Mouse (Mus musculus) cerebellum, adult 2 months (tissue): ENCODE results near the gene Ehbp1l1. TPM values are rescaled to one million over a fixed set of nuclear protein-coding genes. Genes with fewer than 3 reads are reported as not detected.

Source experiments
- DNase-seq, 2 experiments: peaks; one replicate each; pipeline ENCODE4 v3.0.0; 2021
- H3K27ac ChIP-seq: fragments of 200-500 bp; 2 replicates; pipeline ENCODE4 v1.5.1; 2012; ENCODE audit warnings: low read length, control low read depth, inconsistent platforms; ENCODE audit not compliant: insufficient read depth
- H3K27me3 ChIP-seq: fragments of 200-500 bp; 2 replicates; pipeline ENCODE4 v1.6.1; 2012; ENCODE audit warnings: inconsistent platforms, mild to moderate bottlenecking, low read length, moderate library complexity; ENCODE audit not compliant: control insufficient read depth, insufficient read depth
- H3K4me1 ChIP-seq: fragments of 200-500 bp; 2 replicates; pipeline ENCODE4 v1.6.1; 2011; ENCODE audit warnings: low read length; ENCODE audit not compliant: control insufficient read depth, insufficient read depth
- H3K4me3 ChIP-seq: fragments of 200-500 bp; replicated peaks from 2 replicates; pipeline ENCODE3; 2011; ENCODE audit warnings: mild to moderate bottlenecking, low read depth, low read length, control low read depth; ENCODE audit not compliant: insufficient read depth
- CTCF ChIP-seq: fragments of 200-500 bp; IDR thresholded peaks from 2 replicates; pipeline ENCODE4 v1.5.1; 2011; ENCODE audit warnings: low read depth, mild to moderate bottlenecking, control low read depth, low read length, moderate library complexity, borderline replicate concordance; ENCODE audit not compliant: insufficient read depth
- POLR2A ChIP-seq: fragments of 200-500 bp; IDR thresholded peaks from 2 replicates; pipeline ENCODE4 v1.6.1; 2011; ENCODE audit warnings: low read length, control low read depth, borderline replicate concordance; ENCODE audit not compliant: insufficient read depth
- WGBS: fragments of 180-500 bp; shearing (Covaris S2); methylation state at CpG from one replicate; pipeline ENCODE4 v1.1.7; 2018; 5-methylcytosine and 5-hydroxymethylcytosine counted together
- polyA plus RNA-seq: library from polyadenylated mRNA; depleted of rRNA; stranded (reverse); fragments of >200 nt; gene quantifications from 2 replicates; pipeline ENCODE4 v1.2.3, GENCODE M21; 2012

Ehbp1l1 gene
- polyA plus RNA-seq, 1 experiment: 13.1 TPM

DNA sequence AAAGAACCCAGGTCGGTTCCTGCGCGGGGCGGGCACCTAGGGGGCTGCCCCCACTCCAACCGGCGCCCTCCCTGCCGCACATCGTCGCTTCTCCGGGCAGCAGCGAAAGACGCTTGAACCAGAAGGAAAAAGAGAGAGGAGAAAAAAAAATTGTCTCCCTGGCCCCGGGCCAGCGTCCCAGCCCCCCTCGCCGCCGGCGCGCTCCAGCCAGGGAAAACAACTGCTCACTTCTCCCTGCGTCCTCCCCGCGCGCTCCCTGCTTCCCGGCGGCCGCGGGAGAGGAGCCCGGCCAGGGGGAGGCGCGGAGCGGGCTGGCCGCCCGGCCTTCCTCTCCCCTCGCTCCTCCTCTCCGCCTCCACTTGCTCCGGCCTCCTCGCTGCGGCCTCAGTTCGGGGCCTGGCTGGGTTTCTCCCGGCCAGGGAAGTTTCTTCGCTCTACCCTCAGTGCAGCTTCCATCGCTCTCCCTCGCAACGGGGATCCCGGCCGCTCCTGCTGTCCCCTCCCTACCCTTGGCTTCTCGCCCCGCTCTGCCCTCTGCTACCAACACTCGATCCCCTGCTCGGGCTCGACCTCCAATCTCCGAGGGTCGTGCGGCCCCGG is 15.6 kb upstream of the Ehbp1l1 start:
- peak; percentile 83 to 85 for DNase-seq
- Histone ChIP-seq H3K27ac (peak overlapping the region; percentile 83), H3K27me3 (no peaks in the 10 kb centered on the region), H3K4me3 (peak overlapping the region; percentile 77), H3K4me1 (peaks cover 29% of the 10 kb centered on the region)
- TF ChIP-seq POLR2A: no peak
- TF ChIP-seq CTCF: no peak
- under 1% methylated on average over 53 of the region's 55 CpGs for WGBS

DNA sequence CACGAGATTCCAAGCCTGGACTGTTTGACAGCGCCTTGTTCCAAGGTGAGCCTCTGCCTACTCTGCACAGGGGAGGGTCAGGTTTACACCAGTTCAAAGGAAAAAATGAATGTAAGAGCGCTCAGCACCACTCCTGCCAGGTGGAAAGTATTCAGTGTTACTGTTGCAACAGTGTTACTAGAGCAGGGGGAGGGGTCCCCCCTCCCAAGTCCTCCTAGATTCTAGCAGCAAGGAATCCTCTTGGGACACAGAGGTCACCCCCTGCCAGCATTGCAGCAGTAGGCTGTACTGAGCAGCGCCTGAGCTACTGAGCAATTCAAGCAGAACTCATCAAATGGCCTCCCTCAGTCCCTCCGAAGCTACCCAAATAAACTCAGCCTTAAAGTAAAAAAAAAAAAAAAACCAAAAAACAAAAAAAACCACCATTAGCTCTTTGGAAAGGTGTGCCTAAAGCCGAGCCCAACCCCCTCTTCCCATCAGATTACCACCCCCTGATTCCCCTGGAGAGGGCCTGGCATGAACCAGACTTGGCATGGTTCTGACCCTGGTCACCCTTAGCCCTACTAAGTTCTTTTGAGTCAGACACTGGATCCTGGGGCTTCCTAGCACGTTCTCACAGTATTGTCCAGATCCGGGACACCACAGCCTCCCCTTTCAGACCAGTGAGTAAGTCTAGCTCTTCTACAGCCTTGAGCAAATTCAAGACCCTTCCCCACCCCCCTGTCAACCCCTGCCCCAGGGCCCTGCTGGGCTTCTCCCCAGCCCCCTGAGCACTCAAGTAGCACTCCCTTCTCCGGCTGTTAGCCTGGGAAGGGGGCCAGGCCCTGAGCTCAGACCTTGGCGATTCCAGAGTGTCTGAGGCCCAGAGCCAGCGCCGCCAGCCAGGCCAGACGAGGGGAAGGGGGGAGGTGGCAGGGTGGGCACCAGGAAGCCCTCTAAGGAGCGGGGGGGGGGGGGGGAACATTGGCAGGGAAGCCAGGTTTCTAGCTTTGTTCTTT is 14.5 kb upstream of the Ehbp1l1 start, which contains the start of gene Ltbp3:
Gene Ltbp3, plus strand, starts transcription at position 585 of the 998 bp plus-strand sequence.
- Histone ChIP-seq H3K27me3 (no peaks in the 10 kb centered on the region), H3K4me3 (peak within 1 kb of the TSS; percentile 77), H3K4me1 (peaks cover 29% of the 10 kb centered on the region), H3K27ac (peak within 1 kb of the TSS; percentile 83)
- 25% methylated on average over 14 of the region's 14 CpGs for WGBS
- TF ChIP-seq POLR2A: no peak
- TF ChIP-seq CTCF: no peak
- peak; percentile 77 to 81 for DNase-seq

DNA sequence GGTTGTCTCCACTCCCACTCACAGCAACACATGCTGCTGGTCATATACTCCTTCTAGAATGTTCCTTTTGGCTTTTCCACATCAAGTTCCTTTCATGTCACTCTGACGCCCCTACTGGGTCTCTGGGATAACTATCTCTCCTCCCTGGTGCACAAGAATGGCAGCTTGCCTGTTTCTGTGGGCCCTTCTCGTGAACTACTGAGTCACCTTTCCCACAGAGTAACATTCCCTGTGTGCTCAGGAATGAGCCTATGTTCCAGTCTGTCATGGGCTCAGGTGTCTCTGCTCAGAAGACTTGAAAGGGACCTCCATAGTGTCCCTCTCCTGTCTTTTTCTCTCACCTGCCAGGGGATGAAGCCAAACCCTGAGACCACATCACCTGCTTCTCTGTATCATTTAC is 13.3 kb upstream of the Ehbp1l1 start:
- no peak for TF ChIP-seq CTCF
- no peak for TF ChIP-seq POLR2A
- Histone ChIP-seq H3K27me3 (no peaks in the 10 kb centered on the region), H3K4me1 (peaks cover 22% of the 10 kb centered on the region), H3K27ac (no peak overlapping the region), H3K4me3 (no peak overlapping the region)
- whole genome bisulfite sequencing: 80% methylated on average over 2 of the region's 2 CpGs
- no peak for DNase-seq

DNA sequence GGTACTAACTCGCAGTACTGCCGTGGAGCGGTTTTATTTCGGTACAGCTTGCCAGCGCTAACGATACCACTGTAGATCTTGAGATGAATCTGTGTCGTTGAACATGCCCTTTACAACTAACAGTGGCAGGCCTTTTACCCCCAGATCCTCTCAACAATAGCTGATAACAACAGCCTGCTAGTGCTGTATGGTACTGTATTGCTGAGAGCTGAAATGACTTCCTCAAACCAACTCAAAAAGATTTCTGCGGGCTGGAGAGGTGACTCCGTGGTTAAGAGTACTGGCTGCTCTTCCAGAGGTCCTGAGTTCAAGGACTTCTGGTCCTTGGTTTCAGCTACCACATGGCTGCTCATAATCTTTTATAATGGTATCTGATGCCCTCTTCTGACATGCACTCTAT is 8.2 kb upstream of the Ehbp1l1 start:
- Histone ChIP-seq H3K4me1 (peaks cover 5% of the 10 kb centered on the region; the same call in 1 of the 2 replicates), H3K4me3 (no peak overlapping the region)

DNA sequence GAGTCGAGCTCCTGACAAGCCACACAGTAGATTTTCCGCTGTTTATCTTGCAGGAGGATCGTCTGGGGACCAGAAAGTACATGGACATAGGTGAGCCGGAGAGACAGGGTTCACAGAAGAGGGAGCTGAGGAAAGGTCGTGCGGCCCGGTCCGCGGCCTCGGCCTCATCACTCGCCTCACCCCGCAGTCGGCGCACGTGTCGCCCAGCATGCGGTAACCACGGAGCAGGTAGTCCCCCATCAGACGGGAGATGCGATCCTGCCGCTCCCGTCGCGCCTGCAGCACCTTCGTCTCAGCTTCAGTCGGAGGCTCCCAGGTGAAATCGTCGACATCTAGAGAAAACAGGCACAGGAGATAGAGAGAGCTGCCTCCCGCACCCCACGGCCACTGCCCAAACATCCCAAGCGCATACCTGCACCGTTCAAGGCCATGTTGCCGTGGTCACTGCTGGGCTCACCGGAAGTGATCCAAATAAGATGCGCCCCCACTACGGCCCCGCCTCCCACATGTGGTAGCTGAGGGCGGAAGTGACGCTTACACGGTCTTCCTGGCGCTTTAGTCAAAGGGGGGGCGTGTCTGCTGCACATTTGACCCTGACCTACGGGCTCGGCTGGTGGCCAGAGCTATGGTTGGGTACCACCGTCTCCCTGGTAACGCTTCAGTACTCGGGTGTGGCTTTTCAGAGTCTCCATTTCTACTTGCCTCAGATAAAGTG is 5.3 kb upstream of the Ehbp1l1 start:
- Histone ChIP-seq H3K27ac (peak overlapping the region; percentile 15; the same call in 1 of the 2 replicates), H3K27me3 (no peaks in the 10 kb centered on the region), H3K4me3 (peak overlapping the region; percentile 80), H3K4me1 (peaks cover 13% of the 10 kb centered on the region; the same call in 1 of the 2 replicates)
- WGBS: under 1% methylated on average over 47 of the region's 47 CpGs
- peak; percentile 93 for DNase-seq
- TF ChIP-seq POLR2A (peak; percentile 95), CTCF (no peak)

More for the DNA sequence above, 8.2 kb upstream of the Ehbp1l1 start:
- DNase-seq: no peak
- Histone ChIP-seq H3K27me3 (no peaks in the 10 kb centered on the region), H3K27ac (no peak overlapping the region)
- TF ChIP-seq POLR2A (no peak), CTCF (no peak)
- WGBS: 76% methylated on average over 9 of the region's 9 CpGs

DNA sequence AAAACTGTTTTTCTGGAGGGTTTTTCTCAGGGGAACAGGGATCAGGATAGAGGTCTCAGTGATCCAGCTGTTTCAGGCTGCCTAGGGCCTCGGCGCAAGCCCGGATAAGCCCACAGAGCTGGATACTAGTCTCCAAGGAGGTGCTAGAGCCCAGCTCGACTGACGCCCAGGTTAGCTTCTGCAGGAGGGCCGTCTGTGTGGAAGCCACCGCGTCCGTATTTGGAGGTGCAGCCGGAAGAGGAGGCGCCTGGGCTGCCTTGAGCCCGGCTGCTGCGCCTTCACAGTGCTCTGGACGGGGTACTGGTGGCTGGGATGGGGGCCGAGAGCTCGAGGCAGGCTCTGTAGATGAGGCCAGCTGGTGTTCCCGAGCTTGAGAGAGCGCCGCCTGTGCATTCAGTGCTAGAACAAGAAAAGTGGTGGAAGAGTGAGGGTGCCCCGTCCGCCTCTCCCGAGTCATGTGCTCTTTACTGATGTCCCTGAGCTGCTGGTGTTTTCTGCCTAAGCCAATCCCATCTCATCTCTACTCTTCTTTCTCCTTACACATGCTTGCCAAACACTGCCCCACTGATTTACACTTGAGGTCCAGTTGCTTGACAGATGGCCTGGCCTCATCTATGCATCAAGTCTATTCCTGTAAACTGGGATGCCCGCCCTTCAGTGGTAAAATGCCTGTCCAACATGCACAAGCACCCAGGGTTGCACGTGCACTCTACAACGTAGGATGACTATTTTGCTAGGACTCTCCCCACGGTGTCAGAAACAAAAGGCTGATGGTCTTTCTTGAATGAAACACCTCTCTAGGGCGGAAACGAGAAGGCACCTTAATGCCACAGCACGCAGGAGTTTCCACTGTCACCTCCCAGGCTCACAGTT is 4.4 kb upstream of the Ehbp1l1 start:
- Histone ChIP-seq H3K27ac (no peak overlapping the region), H3K4me1 (peaks cover 13% of the 10 kb centered on the region; the same call in 1 of the 2 replicates)
- WGBS: 53% methylated on average over 29 of the region's 29 CpGs

More for the DNA sequence above, 4.4 kb upstream of the Ehbp1l1 start:
- no peaks in the 10 kb centered on the region for H3K27me3 ChIP-seq
- peak overlapping the region; percentile 80 for H3K4me3 ChIP-seq
- DNase-seq: peak; percentile 57 to 62
- TF ChIP-seq CTCF (no peak), POLR2A (no peak)
